Mouse (Mus musculus): ENCODE results near the gene Efna5.

DNA sequence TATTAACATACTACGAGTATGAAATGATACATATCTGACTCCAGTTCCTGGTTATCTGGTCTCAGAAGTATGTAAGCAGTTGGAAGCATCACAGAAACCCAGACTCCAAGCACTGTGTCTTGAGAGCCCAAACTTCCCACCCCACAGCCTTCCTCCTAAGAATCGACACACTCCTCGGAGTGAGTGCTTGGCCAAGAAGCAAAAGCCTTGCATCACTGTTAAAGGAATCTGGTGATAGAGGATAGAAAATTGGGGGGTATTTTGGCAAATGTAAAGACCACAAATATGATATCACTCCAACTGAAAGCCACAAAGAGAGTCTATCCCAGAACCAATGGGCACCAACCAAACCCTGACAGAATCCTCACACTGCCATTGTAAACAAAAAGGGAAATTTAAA is 104.4 kb downstream of the Efna5 start:
- TF ChIP-seq CTCF (IDR thresholded peaks at IDR 0.05; ENCODE audit: low read depth, low read length) (no peak), POLR2A (IDR thresholded peaks at IDR 0.05; ENCODE audit: extremely low read depth, insufficient read depth, low read length) (no peak)
